Mouse (Mus musculus) CH12.LX (cell line): ENCODE results near the gene Coro7. TPM values are rescaled to one million over a fixed set of nuclear protein-coding genes. Genes with fewer than 3 reads are reported as not detected.
"Not testable (repeated sequence)": the region's sequence is repeated elsewhere in the genome, so short reads cannot be mapped to it uniquely, and the experiment has no call there.

Experiments
- DNase-seq: peaks from one replicate; pipeline ENCODE4 v3.0.0-alpha.2; 2013; ENCODE audit errors: extremely low read depth
- H3K27ac ChIP-seq: 2 replicates; pipeline ENCODE4 v1.5.1; 2012; ENCODE audit warnings: low read depth, mild to moderate bottlenecking, control low read depth, moderate library complexity; ENCODE audit not compliant: insufficient read depth
- H3K27me3 ChIP-seq: replicated peaks from 2 replicates; pipeline ENCODE3; 2012; ENCODE audit warnings: inconsistent platforms
- H3K36me3 ChIP-seq, 2 experiments: replicated peaks in 1 of 2; 2 replicates each; pipeline versions ENCODE3 to v1.6.1; 2012; ENCODE audit warnings: inconsistent platforms in 1 of 2, low read length in 1 of 2, mild to moderate bottlenecking in 1 of 2, mixed read lengths in 1 of 2, moderate library complexity in 1 of 2; ENCODE audit not compliant: control insufficient read depth in 1 of 2, insufficient read depth in 1 of 2
- H3K4me1 ChIP-seq, 2 experiments: 2 replicates each; pipeline ENCODE4 v1.6.1; 2012; ENCODE audit warnings: inconsistent platforms in 1 of 2, moderate library complexity in 1 of 2; ENCODE audit not compliant: insufficient read depth in 2 of 2, control insufficient read depth in 1 of 2
- H3K4me2 ChIP-seq: 2 replicates; pipeline ENCODE4 v1.6.1; 2012; ENCODE audit warnings: low read depth, mild to moderate bottlenecking, control low read depth; ENCODE audit not compliant: poor library complexity, insufficient read depth, severe bottlenecking
- H3K4me3 ChIP-seq, 3 experiments: fragments of 150-350 bp in 1 of 3; sonication (generic) in 1 of 3; replicated peaks in 1 of 3; 2 replicates each; pipeline versions ENCODE3 to v1.5.1; 2011 to 2012; ENCODE audit warnings: low read depth in 2 of 3, low read length in 2 of 3, mild to moderate bottlenecking in 2 of 3, moderate library complexity in 2 of 3, control low read depth in 1 of 3, improper control_type of control experiment in 1 of 3, inconsistent platforms in 1 of 3, mixed read lengths in 1 of 3; ENCODE audit not compliant: poor library complexity in 1 of 3
- H3K79me2 ChIP-seq: replicated peaks from 2 replicates; pipeline ENCODE4 v1.6.1; 2012; ENCODE audit warnings: mild to moderate bottlenecking, moderate library complexity; ENCODE audit not compliant: control insufficient read depth, poor library complexity, insufficient read depth, severe bottlenecking; ENCODE audit errors: extremely low read depth
- H3K9ac ChIP-seq: 2 replicates; pipeline ENCODE4 v1.6.1; 2012; ENCODE audit warnings: low read depth, mild to moderate bottlenecking, control low read depth, moderate library complexity; ENCODE audit not compliant: insufficient read depth
- H3K9me3 ChIP-seq: replicated peaks from 2 replicates; pipeline ENCODE3; 2012; ENCODE audit warnings: low read length, inconsistent platforms, mixed read lengths
- BHLHE40 ChIP-seq: IDR thresholded peaks from 2 replicates; pipeline ENCODE4 v1.6.1; 2011; ENCODE audit warnings: mild to moderate bottlenecking, low read depth, low read length, improper control_type of control experiment
- CHD1 ChIP-seq: IDR thresholded peaks from 2 replicates; pipeline ENCODE4 v1.6.1; 2012; ENCODE audit warnings: low read depth, low read length, improper control_type of control experiment, inconsistent platforms
- CHD2 ChIP-seq: IDR thresholded peaks from 2 replicates; pipeline ENCODE4 v1.6.1; 2011; ENCODE audit warnings: low read length, improper control_type of control experiment
- CTCF ChIP-seq, 2 experiments: IDR thresholded peaks in 1 of 2; conservative IDR thresholded peaks in 1 of 2; 2 replicates each; pipeline ENCODE4 v1.5.1; 2011 to 2012; ENCODE audit warnings: low read depth in 2 of 2, low read length in 2 of 2, improper control_type of control experiment in 1 of 2, inconsistent platforms in 1 of 2, mild to moderate bottlenecking in 1 of 2, moderate library complexity in 1 of 2
- E2F4 ChIP-seq: IDR thresholded peaks from 2 replicates; pipeline ENCODE4 v1.6.1; 2011; ENCODE audit warnings: low read depth, low read length, improper control_type of control experiment; ENCODE audit not compliant: insufficient replicate concordance
- ELF1 ChIP-seq: IDR thresholded peaks from 2 replicates; pipeline ENCODE4 v1.6.1; 2014; ENCODE audit warnings: low read depth, mild to moderate bottlenecking, inconsistent platforms, low read length, improper control_type of control experiment
- EP300 ChIP-seq: IDR thresholded peaks from 2 replicates; pipeline ENCODE4 v1.6.1; 2011; ENCODE audit warnings: low read length, improper control_type of control experiment
- ETS1 ChIP-seq: conservative IDR thresholded peaks from 2 replicates; pipeline ENCODE4 v1.6.1; 2012; ENCODE audit warnings: low read depth, mild to moderate bottlenecking, inconsistent platforms, low read length, improper control_type of control experiment, moderate library complexity
- GABPA ChIP-seq: IDR thresholded peaks from 2 replicates; pipeline ENCODE4 v1.6.1; 2012; ENCODE audit warnings: low read depth, low read length, improper control_type of control experiment, inconsistent platforms; ENCODE audit not compliant: insufficient replicate concordance
- HCFC1 ChIP-seq: IDR thresholded peaks from 2 replicates; pipeline ENCODE4 v1.6.1; 2012; ENCODE audit warnings: low read depth, mild to moderate bottlenecking, inconsistent platforms, low read length, improper control_type of control experiment
- IRF4 ChIP-seq: IDR thresholded peaks from 2 replicates; pipeline ENCODE4 v1.6.1; 2014; ENCODE audit warnings: low read depth, mild to moderate bottlenecking, inconsistent platforms, low read length, improper control_type of control experiment
- JUN ChIP-seq: IDR thresholded peaks from 2 replicates; pipeline ENCODE4 v1.6.1; 2011; ENCODE audit warnings: low read depth, mild to moderate bottlenecking, low read length, improper control_type of control experiment, moderate library complexity; ENCODE audit not compliant: insufficient read depth
- JUND ChIP-seq: conservative IDR thresholded peaks from 2 replicates; pipeline ENCODE4 v1.6.1; 2011; ENCODE audit warnings: low read depth, low read length, improper control_type of control experiment
- KAT2A ChIP-seq: IDR thresholded peaks from 2 replicates; pipeline ENCODE4 v1.6.1; 2012; ENCODE audit warnings: low read length, improper control_type of control experiment, inconsistent platforms; ENCODE audit not compliant: insufficient replicate concordance
- MAFK ChIP-seq: IDR thresholded peaks from 2 replicates; pipeline ENCODE4 v1.6.1; 2011; ENCODE audit warnings: low read length, improper control_type of control experiment; ENCODE audit not compliant: insufficient replicate concordance
- MAX ChIP-seq: IDR thresholded peaks from 2 replicates; pipeline ENCODE4 v1.6.1; 2011; ENCODE audit warnings: low read length, improper control_type of control experiment
- MAZ ChIP-seq: IDR thresholded peaks from 2 replicates; pipeline ENCODE4 v1.6.1; 2012; ENCODE audit warnings: low read depth, mild to moderate bottlenecking, inconsistent platforms, low read length, improper control_type of control experiment, moderate library complexity
- MXI1 ChIP-seq: IDR thresholded peaks from 2 replicates; pipeline ENCODE4 v1.6.1; 2011; ENCODE audit warnings: mild to moderate bottlenecking, low read depth, low read length, improper control_type of control experiment
- NELFE ChIP-seq: IDR thresholded peaks from 2 replicates; pipeline ENCODE4 v1.6.1; 2011; ENCODE audit warnings: low read depth, low read length, improper control_type of control experiment
- NRF1 ChIP-seq: IDR thresholded peaks from 2 replicates; pipeline ENCODE4 v1.6.1; 2014; ENCODE audit warnings: low read depth, mild to moderate bottlenecking, inconsistent platforms, low read length, improper control_type of control experiment, moderate library complexity
- PAX5 ChIP-seq: IDR thresholded peaks from 2 replicates; pipeline ENCODE4 v1.6.1; 2012; ENCODE audit warnings: low read length, inconsistent platforms, mixed read lengths
- POLR2A ChIP-seq: IDR thresholded peaks from 2 replicates; pipeline ENCODE4 v1.6.1; 2011; ENCODE audit warnings: low read depth, mild to moderate bottlenecking, improper control_type of control experiment, low read length
- POLR2AphosphoS2 ChIP-seq: IDR thresholded peaks from 2 replicates; pipeline ENCODE4 v1.6.1; 2011; ENCODE audit warnings: low read depth, low read length, improper control_type of control experiment
- SIN3A ChIP-seq: IDR thresholded peaks from 2 replicates; pipeline ENCODE4 v1.6.1; 2012; ENCODE audit warnings: low read length, improper control_type of control experiment, inconsistent platforms
- TBP ChIP-seq: conservative IDR thresholded peaks from 2 replicates; pipeline ENCODE4 v1.6.1; 2011; ENCODE audit warnings: low read depth, low read length, improper control_type of control experiment
- TCF12 ChIP-seq: IDR thresholded peaks from 2 replicates; pipeline ENCODE4 v1.6.1; 2014; ENCODE audit warnings: low read depth, mild to moderate bottlenecking, inconsistent platforms, low read length, improper control_type of control experiment
- UBTF ChIP-seq: IDR thresholded peaks from 2 replicates; pipeline ENCODE4 v1.6.1; 2012; ENCODE audit warnings: low read depth, mild to moderate bottlenecking, inconsistent platforms, low read length, improper control_type of control experiment, moderate library complexity
- USF1 ChIP-seq: IDR thresholded peaks from 2 replicates; pipeline ENCODE4 v1.6.1; 2014; ENCODE audit warnings: low read depth, mild to moderate bottlenecking, inconsistent platforms, low read length, improper control_type of control experiment
- USF2 ChIP-seq: conservative IDR thresholded peaks from 2 replicates; pipeline ENCODE4 v1.6.1; 2011; ENCODE audit warnings: low read depth, low read length, improper control_type of control experiment
- ZC3H11A ChIP-seq: IDR thresholded peaks from 2 replicates; pipeline ENCODE4 v1.6.1; 2012; ENCODE audit warnings: low read depth, mild to moderate bottlenecking, inconsistent platforms, low read length, improper control_type of control experiment
- ZKSCAN1 ChIP-seq: IDR thresholded peaks from 2 replicates; pipeline ENCODE4 v1.6.1; 2012; ENCODE audit warnings: low read depth, inconsistent platforms, low read length, improper control_type of control experiment, borderline replicate concordance
- ZMIZ1 ChIP-seq: IDR thresholded peaks from 2 replicates; pipeline ENCODE4 v1.6.1; 2012; ENCODE audit warnings: low read depth, mild to moderate bottlenecking, inconsistent platforms, low read length, improper control_type of control experiment
- ZNF384 ChIP-seq: IDR thresholded peaks from 2 replicates; pipeline ENCODE4 v1.6.1; 2012; ENCODE audit warnings: low read depth, low read length, improper control_type of control experiment, inconsistent platforms
- dilution Hi-C: fragments of 300-500 bp; cut with MboI; formaldehyde crosslinking; loops from 2 replicates; pipeline ENCODE4 v1.14.3; 2020; ENCODE audit warnings: low sequenced_read_pairs; ENCODE audit not compliant: extremely low pct_unique_long_range_greater_than_20kb, extremely low pct_ligation_motif_present
- in situ Hi-C: fragments of 300-500 bp; cut with MboI; formaldehyde crosslinking; loops from 3 replicates; pipeline ENCODE4 v1.14.3; 2019; ENCODE audit warnings: low sequenced_read_pairs, low pct_ligation_motif_present, low pct_unique_long_range_greater_than_20kb, mixed read lengths
- polyA plus RNA-seq: library from polyadenylated mRNA; unstranded; fragments of >175 nt; gene quantifications from 2 replicates; pipeline ENCODE4 v1.2.1, GENCODE M21; 2012; ENCODE audit warnings: low read depth; ENCODE audit not compliant: insufficient read length
- total RNA-seq, 2 experiments: library from RNA; depleted of rRNA; stranded (reverse); fragments of 300-350 nt in 1 of 2; fragments of >200 nt in 1 of 2; gene quantifications; 2 replicates each; pipeline ENCODE4 v1.2.3; 2012 to 2014

Gene Coro7
- total and polyA plus RNA-seq, 3 experiments = 5.7 to 40.2 (median 20.0) TPM

- H3K4me2 ChIP-seq = not testable (repeated sequence)
Measured at GRCm38 (mm10) chr16:4680922-4681455, 1.4 kb upstream of the Coro7 start.

GRCm38 (mm10) chr16:4678080-4678479 is 1.5 kb downstream of the Coro7 start:
- peak overlapping the region; percentile 1 to 97 (median 70) for H3K4me3 ChIP-seq
- H3K79me2 ChIP-seq = peaks cover 6% of the 10 kb centered on the region
- peak; percentile 63 for DNase-seq
- H3K9ac ChIP-seq = peak overlapping the region; percentile 50
- H3K4me2 ChIP-seq = peak overlapping the region; percentile 33
- H3K27me3 ChIP-seq = no peaks in the 10 kb centered on the region
- dilution Hi-C loops = no loop called here
- no peak overlapping the region for H3K27ac ChIP-seq
- in situ Hi-C loops = loop anchor here (5.0 kb wide), 1 partner anchor 121 kb away; the partner anchor contains the start of gene Tfap4
- no peaks in the 10 kb centered on the region for H3K9me3 ChIP-seq
- peaks cover 11 to 77% of the 10 kb centered on the region in 2 experiments for H3K4me1 ChIP-seq
- peaks cover 29 to 42% of the 10 kb centered on the region in 2 experiments for H3K36me3 ChIP-seq
- no peak for TF ChIP-seq USF1
- no peak for TF ChIP-seq MAFK
- TF ChIP-seq JUND = peak; percentile 90
- no peak for TF ChIP-seq PAX5
- no peak for TF ChIP-seq POLR2AphosphoS2
- TF ChIP-seq ZNF384 = peak; percentile 49; the same call in 1 of the 2 replicates
- TF ChIP-seq CHD2 = no peak
- TF ChIP-seq IRF4 = peak; percentile 92
- TF ChIP-seq GABPA = no peak
- 0 out of 2 replicates have a peak, but pooled peaks have one; percentile 26 for TF ChIP-seq ELF1
- TF ChIP-seq ZMIZ1 = no peak
- TF ChIP-seq ZC3H11A = no peak
- no peak for TF ChIP-seq SIN3A
- no peak for TF ChIP-seq UBTF
- TF ChIP-seq NRF1 = no peak
- TF ChIP-seq MAX = no peak
- peak; percentile 38; the same call in 1 of the 2 replicates for TF ChIP-seq HCFC1
- TF ChIP-seq TBP = no peak
- no peak for TF ChIP-seq MXI1
- 0 out of 2 replicates have a peak, but pooled peaks have one; percentile 30 for TF ChIP-seq BHLHE40
- no peak for TF ChIP-seq MAZ
- no peak for TF ChIP-seq CTCF (conservative IDR thresholded peaks at IDR 0.05 in 1 of 2, IDR thresholded peaks at IDR 0.05 in 1 of 2; ENCODE audit: low read depth in 2 of 2, low read length in 2 of 2)
- TF ChIP-seq TCF12 = no peak
- TF ChIP-seq POLR2A = no peak
- no peak for TF ChIP-seq ZKSCAN1
- TF ChIP-seq ETS1 = peak; percentile 63; the same call in 1 of the 2 replicates
- peak; percentile 79; the same call in 1 of the 2 replicates for TF ChIP-seq E2F4
- TF ChIP-seq EP300 = peak; percentile 77
- no peak for TF ChIP-seq NELFE
- TF ChIP-seq USF2 = no peak
- no peak for TF ChIP-seq KAT2A
- peak; percentile 65 for TF ChIP-seq JUN

More at GRCm38 (mm10) chr16:4680922-4681455, 1.4 kb upstream of the Coro7 start:
- TF ChIP-seq IRF4 (peak; percentile 26; the same call in 1 of the 2 replicates), CHD1 (peak; percentile 95), ZMIZ1 (0 out of 2 replicates have a peak, but pooled peaks have one; percentile 4)
- H3K9ac ChIP-seq, in situ Hi-C loops, H3K4me3 ChIP-seq, DNase-seq, dilution Hi-C loops, H3K9me3 ChIP-seq, H3K27me3 ChIP-seq: not testable (repeated sequence)
- H3K4me1 ChIP-seq = peaks cover 18 to 61% of the 10 kb centered on the region in 2 experiments
- H3K79me2 ChIP-seq = peaks cover 22% of the 10 kb centered on the region
- H3K27ac ChIP-seq = peak overlapping the region; percentile 12
- H3K36me3 ChIP-seq = peaks cover 9 to 17% of the 10 kb centered on the region in 2 experiments
